Mouse (Mus musculus): Measurements from ENCODE around the gene B4galt7.
"Not testable (repeated sequence)": the region's sequence is repeated elsewhere in the genome, so short reads cannot be mapped to it uniquely, and the experiment has no call there.

GRCm38 (mm10) chr13:55622156-55622648 is 22.5 kb downstream of the B4galt7 start:
- TF ChIP-seq CTCF (IDR thresholded peaks at IDR 0.05; ENCODE audit: low read depth, low read length); POLR2A (IDR thresholded peaks at IDR 0.05; ENCODE audit: borderline replicate concordance, low read depth, low read length): not testable (repeated sequence)

All from bone marrow macrophage, adult 2 months (primary cell).